Mouse (Mus musculus) Muller cell, postnatal 12 days (primary cell): ENCODE measurements around the gene Rragd.
A peak's percentile ranks its signal among the peaks of the same experiment; 100 is the strongest.

Experiments used
- DNase-seq: peaks from one replicate; pipeline ENCODE4 v3.0.0-alpha.2; 2015; ENCODE audit errors: inconsistent ontology term

Gene Rragd

GRCm38 (mm10) chr4:33049601-33050000 is 66.8 kb downstream of the Rragd start:
- DNase-seq = no peak

- no peak for DNase-seq
These were observed 69.2 kb downstream of the Rragd start for GRCm38 (mm10) chr4:33052055-33052454.

GRCm38 (mm10) chr4:33052650-33053049 is 69.8 kb downstream of the Rragd start:
- DNase-seq = peak; percentile 6

GRCm38 (mm10) chr4:33054426-33054825 is 71.6 kb downstream of the Rragd start:
- DNase-seq = no peak

GRCm38 (mm10) chr4:33056317-33056716 is 73.5 kb downstream of the Rragd start:
- peak; percentile 5 for DNase-seq

GRCm38 (mm10) chr4:33057890-33058687 is 75.3 kb downstream of the Rragd start:
- peak; percentile 4 for DNase-seq

- DNase-seq = no peak
These were observed 78.3 kb downstream of the Rragd start for GRCm38 (mm10) chr4:33061158-33061557.

- DNase-seq = no peak
These were observed 80.1 kb downstream of the Rragd start, which contains the start of gene Gabrr2 for GRCm38 (mm10) chr4:33062981-33063380. Gene Gabrr2, plus strand, starts transcription at chr4:33062999.

- DNase-seq = no peak
These were observed 82.1 kb downstream of the Rragd start for GRCm38 (mm10) chr4:33064986-33065385.

- no peak for DNase-seq
These were observed 83.6 kb downstream of the Rragd start for GRCm38 (mm10) chr4:33066223-33066960.

- no peak for DNase-seq
These were observed 84.5 kb downstream of the Rragd start for GRCm38 (mm10) chr4:33067331-33067730.

- no peak for DNase-seq
These were observed 85.0 kb downstream of the Rragd start for GRCm38 (mm10) chr4:33067826-33068225.

GRCm38 (mm10) chr4:33068894-33069293 is 86.1 kb downstream of the Rragd start:
- DNase-seq = no peak

- no peak for DNase-seq
These were observed 87.5 kb downstream of the Rragd start for GRCm38 (mm10) chr4:33070326-33070725.

- no peak for DNase-seq
These were observed 88.5 kb downstream of the Rragd start for GRCm38 (mm10) chr4:33071337-33071736.
